Mouse (Mus musculus) ES-E14 (cell line): Measurements from ENCODE around the gene Frem2.

Source experiments
- CHD2 ChIP-seq: IDR thresholded peaks from 2 replicates; pipeline ENCODE4 v1.6.1; 2014; ENCODE audit warnings: mild to moderate bottlenecking, low read depth, low read length, inconsistent platforms
- HCFC1 ChIP-seq: IDR thresholded peaks from 2 replicates; pipeline ENCODE4 v1.6.1; 2012; ENCODE audit warnings: low read length, inconsistent platforms, borderline replicate concordance; ENCODE audit not compliant: insufficient read depth
- ZC3H11A ChIP-seq: IDR thresholded peaks from 2 replicates; pipeline ENCODE4 v1.6.1; 2012; ENCODE audit warnings: low read depth, mild to moderate bottlenecking, inconsistent platforms, low read length, borderline replicate concordance

DNA sequence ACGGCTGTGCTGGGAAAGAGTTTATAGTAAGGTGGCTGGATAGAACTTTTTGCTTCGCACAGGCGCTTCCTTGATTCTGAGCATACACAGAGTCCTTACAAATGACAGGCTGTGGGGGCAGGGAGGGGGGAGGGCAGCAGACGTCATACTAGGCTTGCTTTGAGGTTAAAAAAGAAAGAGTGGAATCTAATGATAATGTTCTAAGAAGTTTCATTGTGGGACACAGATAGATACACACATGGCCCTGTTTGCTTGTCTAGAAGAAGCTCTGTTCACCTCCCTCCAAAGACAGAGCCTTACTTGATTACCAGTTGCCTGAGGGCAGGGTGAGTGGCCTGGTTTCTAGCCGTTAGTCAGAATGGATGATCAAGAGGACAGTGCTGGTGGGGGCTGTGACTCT, 144.1 kb downstream of the Frem2 start:
- TF ChIP-seq CHD2 (no peak), ZC3H11A (no peak), HCFC1 (no peak)
